Mouse (Mus musculus): Measurements from ENCODE around the gene Srf. TPM values are rescaled to one million over a fixed set of nuclear protein-coding genes. Genes with fewer than 3 reads are reported as not detected.

Gene Srf
- polyA plus RNA-seq, 1 experiment from 2014 or later = 11.9 TPM

- Histone ChIP-seq H3K27ac (ENCODE audit: low read depth) (peak overlapping the region; percentile 97; the same call in 1 of the 2 replicates), H3K4me1 (replicated peaks; ENCODE audit: control insufficient read depth, insufficient read depth, low read length) (peaks cover 36% of the 10 kb centered on the region), H3K9ac (ENCODE audit: low read length) (peak overlapping the region; percentile 98), H3K27me3 (replicated peaks; ENCODE audit: control insufficient read depth, insufficient read depth, low read length) (no peaks in the 10 kb centered on the region), H3K36me3 (ENCODE audit: control insufficient read depth, insufficient read depth, low read length) (peaks cover 35% of the 10 kb centered on the region), H3K4me2 (ENCODE audit: low read length) (peak overlapping the region; percentile 75), H3K4me3 (ENCODE audit: low read depth, low read length) (peak overlapping the region; percentile 93), H3K9me3 (ENCODE audit: control insufficient read depth, low read length) (no peaks in the 10 kb centered on the region)
- DNase-seq (ENCODE audit: low spot score) (no peak), ATAC-seq (replicated peaks; ENCODE audit: low FRiP score, low TSS enrichment, low read depth) (no peak)
- WGBS = 48% methylated on average over 3 of the region's 3 CpGs
Observed at GRCm38 (mm10) chr17:46553926-46554325, 2.0 kb downstream of the Srf start.

DNA sequence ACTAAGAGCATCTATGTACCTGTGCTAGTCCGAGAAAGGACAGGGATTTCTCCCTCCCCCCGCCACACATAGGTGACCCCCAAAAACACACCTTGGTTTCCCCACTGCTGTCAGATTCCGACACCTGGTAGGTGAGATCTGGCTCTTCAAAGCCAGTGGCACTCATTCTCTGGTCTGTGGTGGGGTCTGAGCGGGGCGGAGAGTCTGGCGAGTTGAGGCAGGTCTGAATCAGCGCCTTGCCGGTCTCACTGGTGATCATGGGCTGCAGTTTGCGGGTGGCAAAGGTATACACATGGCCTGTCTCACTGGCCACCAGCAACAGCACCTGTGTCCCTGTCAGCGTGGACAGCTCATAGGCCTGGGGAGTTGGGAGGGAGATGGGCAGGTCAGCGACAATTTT lies 2.5 kb downstream of the Srf start:
- Histone ChIP-seq H3K4me3 (ENCODE audit: low read depth, low read length) (peak overlapping the region; percentile 93), H3K4me2 (ENCODE audit: low read length) (peak overlapping the region; percentile 75), H3K27me3 (replicated peaks; ENCODE audit: control insufficient read depth, insufficient read depth, low read length) (no peaks in the 10 kb centered on the region), H3K36me3 (ENCODE audit: control insufficient read depth, insufficient read depth, low read length) (peaks cover 40% of the 10 kb centered on the region), H3K9me3 (ENCODE audit: control insufficient read depth, low read length) (no peaks in the 10 kb centered on the region), H3K27ac (ENCODE audit: low read depth) (peak overlapping the region; percentile 97), H3K4me1 (replicated peaks; ENCODE audit: control insufficient read depth, insufficient read depth, low read length) (peaks cover 36% of the 10 kb centered on the region), H3K9ac (ENCODE audit: low read length) (peak overlapping the region; percentile 35)
- 32% methylated on average over 11 of the region's 11 CpGs for WGBS
- no peak for DNase-seq (ENCODE audit: low spot score)
- no peak for ATAC-seq (replicated peaks; ENCODE audit: low FRiP score, low TSS enrichment, low read depth)

DNA sequence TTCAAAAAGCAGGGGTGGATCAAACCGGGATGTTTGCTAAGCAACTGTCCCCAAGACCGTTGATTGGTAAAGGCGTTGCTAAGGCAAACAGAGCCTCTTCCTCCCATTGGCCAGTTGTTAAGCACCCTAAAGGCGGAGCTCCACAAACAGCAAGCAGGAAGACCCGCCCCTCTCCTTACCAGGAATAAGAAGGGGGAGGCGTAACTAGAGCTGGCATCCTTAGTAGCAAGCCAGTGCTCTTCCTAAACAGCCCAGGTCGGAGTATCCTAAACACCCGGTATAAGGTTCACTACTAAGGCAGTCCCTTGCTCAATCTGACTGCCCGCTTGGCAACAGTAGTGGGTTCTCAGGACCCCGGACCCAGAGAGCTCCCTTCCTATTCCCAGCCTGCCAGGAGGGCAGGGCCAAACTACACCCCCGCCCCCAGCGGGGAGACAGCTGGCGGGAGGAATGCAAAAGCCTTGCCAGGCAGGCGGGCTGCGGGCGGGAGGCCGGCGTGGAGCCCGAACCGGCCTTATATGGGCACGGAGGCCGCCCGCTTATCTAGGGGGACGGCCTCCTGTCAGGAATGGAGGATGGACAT lies 3.0 kb downstream of the Srf start:
- Histone ChIP-seq H3K27ac (ENCODE audit: low read depth) (peak overlapping the region; percentile 97), H3K4me3 (ENCODE audit: low read depth, low read length) (peak overlapping the region; percentile 93), H3K4me1 (replicated peaks; ENCODE audit: control insufficient read depth, insufficient read depth, low read length) (peaks cover 39% of the 10 kb centered on the region), H3K27me3 (replicated peaks; ENCODE audit: control insufficient read depth, insufficient read depth, low read length) (no peaks in the 10 kb centered on the region), H3K36me3 (ENCODE audit: control insufficient read depth, insufficient read depth, low read length) (peaks cover 45% of the 10 kb centered on the region), H3K4me2 (ENCODE audit: low read length) (peak overlapping the region; percentile 75), H3K9ac (ENCODE audit: low read length) (peak overlapping the region; percentile 35), H3K9me3 (ENCODE audit: control insufficient read depth, low read length) (no peaks in the 10 kb centered on the region)
- ATAC-seq (replicated peaks; ENCODE audit: low FRiP score, low TSS enrichment, low read depth) (peak; percentile 67), DNase-seq (ENCODE audit: low spot score) (peak; percentile 94)
- 3% methylated on average over 24 of the region's 24 CpGs for WGBS

DNA sequence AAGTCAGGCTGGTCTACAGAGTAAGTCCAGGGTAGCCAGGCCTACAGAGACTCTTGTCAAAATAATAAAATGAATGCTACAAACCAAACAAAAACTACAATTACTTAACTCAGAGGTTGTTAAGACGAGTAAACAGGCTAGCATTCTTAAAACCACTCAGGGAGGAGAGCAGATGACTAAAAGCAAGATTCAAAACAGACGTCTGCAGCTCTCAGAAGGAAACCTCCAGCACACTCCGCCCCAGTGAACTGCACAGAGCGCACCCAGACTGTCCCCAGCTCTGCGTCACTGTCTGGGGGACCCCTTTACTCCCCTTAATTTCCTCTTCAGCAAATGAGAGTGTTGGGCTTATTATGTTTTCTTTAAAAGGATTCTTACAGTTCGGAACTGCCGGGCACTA lies 3.8 kb downstream of the Srf start:
- 80% methylated on average over 7 of the region's 7 CpGs for WGBS
- no peak for ATAC-seq (replicated peaks; ENCODE audit: low FRiP score, low TSS enrichment, low read depth)
- Histone ChIP-seq H3K27me3 (replicated peaks; ENCODE audit: control insufficient read depth, insufficient read depth, low read length) (no peaks in the 10 kb centered on the region), H3K4me3 (ENCODE audit: low read depth, low read length) (0 out of 2 replicates have a peak overlapping the region, but pooled peaks have one; percentile 93), H3K36me3 (ENCODE audit: control insufficient read depth, insufficient read depth, low read length) (peaks cover 52% of the 10 kb centered on the region), H3K4me2 (ENCODE audit: low read length) (peak overlapping the region; percentile 75; the same call in 1 of the 2 replicates), H3K27ac (ENCODE audit: low read depth) (peak overlapping the region; percentile 97), H3K9me3 (ENCODE audit: control insufficient read depth, low read length) (no peaks in the 10 kb centered on the region), H3K4me1 (replicated peaks; ENCODE audit: control insufficient read depth, insufficient read depth, low read length) (peaks cover 37% of the 10 kb centered on the region), H3K9ac (ENCODE audit: low read length) (peak overlapping the region; percentile 5; the same call in 1 of the 2 replicates)
- no peak for DNase-seq (ENCODE audit: low spot score)

DNA sequence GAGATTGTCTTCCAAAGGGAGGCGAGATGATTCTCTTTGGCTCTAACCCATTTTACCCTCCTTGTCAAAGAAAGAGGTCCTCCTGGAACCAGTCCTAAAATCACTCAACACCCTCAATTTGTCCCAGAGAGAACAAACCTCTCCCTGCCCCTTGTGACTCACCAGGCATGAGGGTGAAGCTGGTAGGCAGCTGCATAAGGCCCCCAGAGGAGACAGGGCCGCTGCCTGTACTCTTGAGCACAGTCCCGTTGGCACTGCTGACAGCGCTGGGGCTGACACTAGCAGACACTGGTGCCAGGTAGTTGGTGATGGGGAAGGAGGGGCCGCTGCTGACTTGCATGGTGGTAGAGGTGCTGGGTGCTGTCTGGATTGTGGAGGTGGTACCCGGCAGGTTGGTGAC lies 4.6 kb downstream of the Srf start:
- Histone ChIP-seq H3K9ac (ENCODE audit: low read length) (no peak overlapping the region), H3K36me3 (ENCODE audit: control insufficient read depth, insufficient read depth, low read length) (peaks cover 52% of the 10 kb centered on the region), H3K27ac (ENCODE audit: low read depth) (no peak overlapping the region), H3K27me3 (replicated peaks; ENCODE audit: control insufficient read depth, insufficient read depth, low read length) (no peaks in the 10 kb centered on the region), H3K9me3 (ENCODE audit: control insufficient read depth, low read length) (no peaks in the 10 kb centered on the region), H3K4me1 (replicated peaks; ENCODE audit: control insufficient read depth, insufficient read depth, low read length) (peaks cover 36% of the 10 kb centered on the region), H3K4me3 (ENCODE audit: low read depth, low read length) (no peak overlapping the region), H3K4me2 (ENCODE audit: low read length) (no peak overlapping the region)
- DNase-seq (ENCODE audit: low spot score) (no peak), ATAC-seq (replicated peaks; ENCODE audit: low FRiP score, low TSS enrichment, low read depth) (no peak)
- WGBS = 95% methylated on average over 6 of the region's 6 CpGs

- H3K4me2 ChIP-seq (ENCODE audit: low read length) = no peak overlapping the region
- 84% methylated on average over 7 of the region's 7 CpGs for WGBS
- peaks cover 52% of the 10 kb centered on the region for H3K36me3 ChIP-seq (ENCODE audit: control insufficient read depth, insufficient read depth, low read length)
- H3K27ac ChIP-seq (ENCODE audit: low read depth) = no peak overlapping the region
- no peaks in the 10 kb centered on the region for H3K27me3 ChIP-seq (replicated peaks; ENCODE audit: control insufficient read depth, insufficient read depth, low read length)
- no peaks in the 10 kb centered on the region for H3K9me3 ChIP-seq (ENCODE audit: control insufficient read depth, low read length)
- peaks cover 39% of the 10 kb centered on the region for H3K4me1 ChIP-seq (replicated peaks; ENCODE audit: control insufficient read depth, insufficient read depth, low read length)
- H3K9ac ChIP-seq (ENCODE audit: low read length) = no peak overlapping the region
- H3K4me3 ChIP-seq (ENCODE audit: low read depth, low read length) = no peak overlapping the region
- no peak for DNase-seq (ENCODE audit: low spot score)
- no peak for ATAC-seq (replicated peaks; ENCODE audit: low FRiP score, low TSS enrichment, low read depth)
Observed at GRCm38 (mm10) chr17:46550904-46551303, 5.1 kb downstream of the Srf start.

DNA sequence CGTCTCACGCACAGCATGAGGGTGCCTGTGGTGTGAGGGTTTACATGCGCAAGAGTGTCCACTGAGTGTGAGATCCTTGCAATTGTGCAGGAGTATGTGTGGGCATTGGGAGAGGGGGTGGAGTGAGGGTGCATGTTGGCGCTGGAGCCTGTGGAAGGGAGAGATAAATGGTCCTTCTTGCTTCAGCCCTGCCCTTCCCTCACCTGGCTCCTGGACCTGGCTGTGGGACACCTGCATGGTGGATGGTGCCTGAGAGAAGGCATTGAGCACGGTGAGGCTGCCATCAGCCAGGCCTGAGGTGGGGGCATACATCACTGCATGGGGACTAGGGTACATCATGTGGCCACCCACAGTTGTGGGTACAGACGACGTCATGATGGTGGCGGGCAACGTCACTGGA lies 6.3 kb downstream of the Srf start:
- Histone ChIP-seq H3K4me1 (replicated peaks; ENCODE audit: control insufficient read depth, insufficient read depth, low read length) (peaks cover 39% of the 10 kb centered on the region), H3K27me3 (replicated peaks; ENCODE audit: control insufficient read depth, insufficient read depth, low read length) (no peaks in the 10 kb centered on the region), H3K9ac (ENCODE audit: low read length) (no peak overlapping the region), H3K27ac (ENCODE audit: low read depth) (no peak overlapping the region), H3K36me3 (ENCODE audit: control insufficient read depth, insufficient read depth, low read length) (peaks cover 52% of the 10 kb centered on the region), H3K4me2 (ENCODE audit: low read length) (no peak overlapping the region), H3K4me3 (ENCODE audit: low read depth, low read length) (no peak overlapping the region), H3K9me3 (ENCODE audit: control insufficient read depth, low read length) (no peaks in the 10 kb centered on the region)
- DNase-seq (ENCODE audit: low spot score) = no peak
- 86% methylated on average over 9 of the region's 9 CpGs for WGBS
- ATAC-seq (replicated peaks; ENCODE audit: low FRiP score, low TSS enrichment, low read depth) = no peak

GRCm38 (mm10) chr17:46549193-46549592 lies 6.8 kb downstream of the Srf start:
- WGBS = 30% methylated on average over 8 of the region's 8 CpGs
- Histone ChIP-seq H3K4me2 (ENCODE audit: low read length) (no peak overlapping the region), H3K9me3 (ENCODE audit: control insufficient read depth, low read length) (no peaks in the 10 kb centered on the region), H3K4me1 (replicated peaks; ENCODE audit: control insufficient read depth, insufficient read depth, low read length) (peaks cover 35% of the 10 kb centered on the region), H3K36me3 (ENCODE audit: control insufficient read depth, insufficient read depth, low read length) (peaks cover 52% of the 10 kb centered on the region), H3K27ac (ENCODE audit: low read depth) (no peak overlapping the region), H3K9ac (ENCODE audit: low read length) (no peak overlapping the region), H3K4me3 (ENCODE audit: low read depth, low read length) (no peak overlapping the region), H3K27me3 (replicated peaks; ENCODE audit: control insufficient read depth, insufficient read depth, low read length) (no peaks in the 10 kb centered on the region)
- ATAC-seq (replicated peaks; ENCODE audit: low FRiP score, low TSS enrichment, low read depth) = no peak
- DNase-seq (ENCODE audit: low spot score) = peak; percentile 82

DNA sequence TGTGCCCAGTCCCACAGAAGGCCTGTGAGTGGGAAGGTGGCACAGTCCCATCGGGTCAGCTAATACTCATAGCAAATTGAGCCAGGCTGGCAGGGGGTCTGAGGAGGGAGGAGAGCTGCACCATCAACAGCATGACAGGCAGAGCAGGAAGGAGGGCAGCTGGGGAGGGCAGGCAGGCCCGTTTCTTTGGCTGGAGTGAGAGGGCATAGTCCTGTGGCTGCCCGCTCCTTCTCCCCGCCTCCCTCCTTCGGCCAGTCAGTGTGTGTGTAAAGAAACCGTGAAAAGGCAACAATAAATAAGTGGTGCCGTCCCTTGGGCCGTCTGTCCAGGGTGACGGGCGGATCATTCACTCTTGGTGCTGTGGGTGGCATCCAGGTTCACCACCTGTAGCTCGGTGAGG lies 7.2 kb downstream of the Srf start:
- peaks cover 30% of the 10 kb centered on the region for H3K4me1 ChIP-seq (replicated peaks; ENCODE audit: control insufficient read depth, insufficient read depth, low read length)
- peaks cover 52% of the 10 kb centered on the region for H3K36me3 ChIP-seq (ENCODE audit: control insufficient read depth, insufficient read depth, low read length)
- no peak for ATAC-seq (replicated peaks; ENCODE audit: low FRiP score, low TSS enrichment, low read depth)
- no peaks in the 10 kb centered on the region for H3K9me3 ChIP-seq (ENCODE audit: control insufficient read depth, low read length)
- H3K27ac ChIP-seq (ENCODE audit: low read depth) = no peak overlapping the region
- WGBS = 68% methylated on average over 11 of the region's 11 CpGs
- H3K9ac ChIP-seq (ENCODE audit: low read length) = no peak overlapping the region
- DNase-seq (ENCODE audit: low spot score) = no peak
- no peak overlapping the region for H3K4me3 ChIP-seq (ENCODE audit: low read depth, low read length)
- no peaks in the 10 kb centered on the region for H3K27me3 ChIP-seq (replicated peaks; ENCODE audit: control insufficient read depth, insufficient read depth, low read length)
- H3K4me2 ChIP-seq (ENCODE audit: low read length) = no peak overlapping the region
